Mouse (Mus musculus) thymus, postnatal 4 days (tissue): ENCODE data around the gene Cmah.

Experiments used
- DNase-seq: peaks from one replicate; pipeline ENCODE4 v3.0.0; 2021

The Cmah gene

GRCm38 (mm10) chr13:24327201-24327600, at the start of gene Cmah:
TSS of gene Cmah (plus strand) at chr13:24327404.
- DNase-seq, result no peak

- DNase-seq, result no peak
Measured at GRCm38 (mm10) chr13:24279407-24279761, 47.8 kb upstream of the Cmah start.

GRCm38 (mm10) chr13:24279762-24280438, 47.3 kb upstream of the Cmah start:
- DNase-seq, result no peak

- DNase-seq, result peak; percentile 87
Measured at GRCm38 (mm10) chr13:24280439-24281431, 46.5 kb upstream of the Cmah start, which contains the start of gene Carmil1. TSS of gene Carmil1 (minus strand) at chr13:24280795.

GRCm38 (mm10) chr13:24287381-24287780, 39.8 kb upstream of the Cmah start:
- DNase-seq, result no peak

- DNase-seq, result peak; percentile 64
Measured at GRCm38 (mm10) chr13:24297252-24297651, 30.0 kb upstream of the Cmah start.

GRCm38 (mm10) chr13:24305486-24305885, 21.7 kb upstream of the Cmah start:
- DNase-seq, result no peak

GRCm38 (mm10) chr13:24306248-24306647, 21.0 kb upstream of the Cmah start:
- peak; percentile 81 for DNase-seq

- no peak for DNase-seq
Measured at GRCm38 (mm10) chr13:24311011-24311940, 15.9 kb upstream of the Cmah start.

- no peak for DNase-seq
Measured at GRCm38 (mm10) chr13:24316563-24316962, 10.6 kb upstream of the Cmah start.

- peak; percentile 52 for DNase-seq
Measured at GRCm38 (mm10) chr13:24318618-24319017, 8.6 kb upstream of the Cmah start.

GRCm38 (mm10) chr13:24321313-24321712, 5.9 kb upstream of the Cmah start:
- no peak for DNase-seq

GRCm38 (mm10) chr13:24328036-24328817, 1.0 kb downstream of the Cmah start:
- no peak for DNase-seq

GRCm38 (mm10) chr13:24330128-24330527, 2.9 kb downstream of the Cmah start:
- DNase-seq, result no peak

GRCm38 (mm10) chr13:24330836-24331523, 3.8 kb downstream of the Cmah start:
- DNase-seq, result no peak

GRCm38 (mm10) chr13:24332537-24332936, 5.3 kb downstream of the Cmah start:
- no peak for DNase-seq

GRCm38 (mm10) chr13:24336818-24337217, 9.6 kb downstream of the Cmah start:
- no peak for DNase-seq

- DNase-seq, result peak; percentile 75
Measured at GRCm38 (mm10) chr13:24337874-24338273, 10.7 kb downstream of the Cmah start.

GRCm38 (mm10) chr13:24338343-24338861, 11.2 kb downstream of the Cmah start:
- DNase-seq, result peak; percentile 31

- DNase-seq, result no peak
Measured at GRCm38 (mm10) chr13:24339907-24340306, 12.7 kb downstream of the Cmah start.

GRCm38 (mm10) chr13:24340462-24340861, 13.3 kb downstream of the Cmah start:
- DNase-seq, result no peak
